7 mouse cellular contexts compared by ENCODE assay signal in the genomic region with DNA sequence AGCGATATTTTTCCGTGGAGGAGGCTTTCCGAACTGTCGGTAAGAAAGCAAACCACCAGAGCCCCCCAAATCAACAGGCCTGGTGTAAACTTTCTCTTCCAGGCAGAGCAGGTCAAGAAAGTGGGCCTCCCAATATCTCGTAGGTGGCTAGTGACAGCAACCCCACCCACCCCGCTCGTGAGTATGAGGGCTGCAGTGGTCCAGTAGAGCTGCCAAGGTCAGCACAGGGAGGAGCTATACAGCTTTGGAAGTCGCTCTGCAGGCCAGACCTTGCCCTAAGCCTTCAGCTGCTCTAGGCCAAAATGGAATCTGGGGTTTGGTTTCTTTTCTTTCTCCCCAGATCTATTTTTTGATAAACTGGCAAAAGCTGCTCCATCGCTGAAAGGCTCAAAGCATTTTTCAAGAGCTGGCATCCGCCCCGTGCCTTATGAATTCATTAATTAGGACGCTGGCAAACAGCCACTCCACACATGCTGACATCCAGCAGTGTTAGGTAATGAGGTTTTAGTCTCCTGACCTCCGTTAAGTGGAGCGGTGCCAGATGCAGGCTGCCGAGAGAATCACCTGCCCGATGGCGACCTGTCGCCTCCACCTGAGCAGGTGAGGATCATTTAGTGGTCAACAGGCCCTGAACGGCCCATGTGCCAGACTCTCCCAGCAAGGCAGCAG. TPM values are rescaled to one million over a fixed set of nuclear protein-coding genes. Genes with fewer than 3 reads are reported as not detected.
A peak's percentile ranks its signal among the peaks of the same experiment; 100 is the strongest.
DNase-seq lines count a peak whose midpoint lies in the region; TF ChIP-seq lines count a peak whose summit lies in the region.

No protein-coding gene starts in this region.

- intact Hi-C loops in left cerebral cortex, postnatal 4 days (cut with DNase I) = no loop called here
- intact Hi-C loops in gastrocnemius, adult 2 months (cut with DNase I) = no loop called here

- no peak for TF ChIP-seq POLR2A in brain, embryonic 14.5 days (IDR thresholded peaks at IDR 0.05; ENCODE audit: borderline replicate concordance, extremely low read depth, insufficient read depth, insufficient read length, poor library complexity, severe bottlenecking)

- H3K27ac ChIP-seq in gastrocnemius, adult 2 months = no peak overlapping the region

- TF ChIP-seq CTCF in brain, embryonic 14.5 days (IDR thresholded peaks at IDR 0.05; ENCODE audit: borderline replicate concordance, extremely low read depth, insufficient read depth, insufficient read length) = no peak
- TF ChIP-seq CTCF in gastrocnemius, adult 2 months (IDR thresholded peaks at IDR 0.05) = no peak

- DNase-seq in left cerebral cortex, postnatal 4 days = peak; percentile 91
- DNase-seq in left cerebral cortex, adult 9 months (ENCODE audit: low spot score in 2 of 2) = no peak
- peak; percentile 88 for DNase-seq in brain, embryonic 14.5 days (ENCODE audit: low read depth)
- DNase-seq in cerebellum, postnatal 25 days = peak; percentile 83 to 90
- peak; percentile 89 for DNase-seq in kidney, postnatal 36 days
- no peak for DNase-seq in gastrocnemius, adult 2 months
- no peak for DNase-seq in gastrocnemius, postnatal 25 days

- H3K4me3 ChIP-seq in gastrocnemius, adult 2 months = no peak overlapping the region

RNA-seq across cellular contexts. Expression of gene Ccdc167, which starts 5.6 kb away (rescaled TPM):
- 10 to 100 TPM; 11.6 to 13.5 TPM for total RNA-seq in left cerebral cortex, postnatal 4 days (2021)
- 18.2 and 19.1 TPM in 2 replicates for polyA plus RNA-seq in brain, embryonic 14.5 days (2012; rRNA removed)
- total RNA-seq in gastrocnemius, adult 2 months (2021) = 1 to 10 TPM; 6.3 to 7.8 TPM
- total RNA-seq in gastrocnemius, postnatal 25 days (2021) = 1 to 10 TPM; 5.0 to 6.6 TPM

RNA-seq across cellular contexts. Expression of gene Cmtr1, which starts 50.8 kb away (rescaled TPM):
- 10 to 100 TPM; 81.9 to 85.9 TPM for total RNA-seq in left cerebral cortex, postnatal 4 days (2021)
- 57.2 and 59.1 TPM in 2 replicates for polyA plus RNA-seq in brain, embryonic 14.5 days (2012; rRNA removed)
- 10 to 100 TPM; 43.6 to 50.5 TPM for total RNA-seq in gastrocnemius, adult 2 months (2021)
- 10 to 100 TPM; 31.1 to 34.2 TPM for total RNA-seq in gastrocnemius, postnatal 25 days (2021)

Comparison
In these comparisons a context has a peak if more than half of its experiments do, and no peak if none do; other contexts are left out.
1. DNase-seq: peak in left cerebral cortex, postnatal 4 days (single experiment), brain, embryonic 14.5 days (single experiment), cerebellum, postnatal 25 days (2 of 2) and kidney, postnatal 36 days (2 of 2); none in left cerebral cortex, adult 9 months (0 of 2), gastrocnemius, adult 2 months (single experiment) and gastrocnemius, postnatal 25 days (single experiment).